Mouse (Mus musculus): Measurements from ENCODE around the gene Prrc2b. TPM values are rescaled to one million over a fixed set of nuclear protein-coding genes. Genes with fewer than 3 reads are reported as not detected.

Gene Prrc2b
- polyA plus RNA-seq, 1 experiment from 2014 or later: 44.8 TPM

GRCm38 (mm10) chr2:32216506-32216905, 65.6 kb downstream of the Prrc2b start:
- H3K4me1 ChIP-seq: no peaks in the 10 kb centered on the region
- peaks cover 100% of the 10 kb centered on the region for H3K36me3 ChIP-seq
- WGBS: 88% methylated on average over 10 of the region's 10 CpGs
- H3K4me3 ChIP-seq: no peak overlapping the region
- no peak for ATAC-seq (ENCODE audit: insufficient number of reproducible peaks, insufficient read depth, low FRiP score, low TSS enrichment, low read depth)
- no peak overlapping the region for H3K27ac ChIP-seq
- no peaks in the 10 kb centered on the region for H3K9me3 ChIP-seq
- no peak overlapping the region for H3K4me2 ChIP-seq
- no peak overlapping the region for H3K9ac ChIP-seq
- H3K27me3 ChIP-seq: no peaks in the 10 kb centered on the region

GRCm38 (mm10) chr2:32217656-32218055, 66.8 kb downstream of the Prrc2b start:
- no peaks in the 10 kb centered on the region for H3K27me3 ChIP-seq
- H3K9me3 ChIP-seq: no peaks in the 10 kb centered on the region
- no peak for ATAC-seq (ENCODE audit: insufficient number of reproducible peaks, insufficient read depth, low FRiP score, low TSS enrichment, low read depth)
- WGBS: 88% methylated on average over 8 of the region's 8 CpGs
- no peak overlapping the region for H3K9ac ChIP-seq
- peaks cover 100% of the 10 kb centered on the region for H3K36me3 ChIP-seq
- no peak overlapping the region for H3K4me2 ChIP-seq
- H3K27ac ChIP-seq: no peak overlapping the region
- H3K4me1 ChIP-seq: no peaks in the 10 kb centered on the region
- no peak overlapping the region for H3K4me3 ChIP-seq

- Histone ChIP-seq H3K36me3 (peaks cover 100% of the 10 kb centered on the region), H3K4me3 (no peak overlapping the region), H3K9me3 (no peaks in the 10 kb centered on the region), H3K27ac (no peak overlapping the region), H3K9ac (no peak overlapping the region), H3K4me2 (no peak overlapping the region), H3K4me1 (no peaks in the 10 kb centered on the region), H3K27me3 (no peaks in the 10 kb centered on the region)
- no peak for ATAC-seq (ENCODE audit: insufficient number of reproducible peaks, insufficient read depth, low FRiP score, low TSS enrichment, low read depth)
- 85% methylated on average over 5 of the region's 5 CpGs for WGBS
These were observed 67.2 kb downstream of the Prrc2b start for GRCm38 (mm10) chr2:32218113-32218512.

GRCm38 (mm10) chr2:32218541-32219334, 67.9 kb downstream of the Prrc2b start:
- H3K36me3 ChIP-seq: peaks cover 100% of the 10 kb centered on the region
- H3K27me3 ChIP-seq: no peaks in the 10 kb centered on the region
- no peak overlapping the region for H3K4me2 ChIP-seq
- H3K27ac ChIP-seq: no peak overlapping the region
- no peaks in the 10 kb centered on the region for H3K9me3 ChIP-seq
- WGBS: 90% methylated on average over 11 of the region's 11 CpGs
- no peak for ATAC-seq (ENCODE audit: insufficient number of reproducible peaks, insufficient read depth, low FRiP score, low TSS enrichment, low read depth)
- H3K9ac ChIP-seq: no peak overlapping the region
- H3K4me1 ChIP-seq: no peaks in the 10 kb centered on the region
- H3K4me3 ChIP-seq: no peak overlapping the region

- no peak overlapping the region for H3K27ac ChIP-seq
- no peak for ATAC-seq (ENCODE audit: insufficient number of reproducible peaks, insufficient read depth, low FRiP score, low TSS enrichment, low read depth)
- H3K36me3 ChIP-seq: peaks cover 100% of the 10 kb centered on the region
- H3K9ac ChIP-seq: no peak overlapping the region
- H3K4me1 ChIP-seq: no peaks in the 10 kb centered on the region
- H3K27me3 ChIP-seq: no peaks in the 10 kb centered on the region
- H3K4me3 ChIP-seq: no peak overlapping the region
- H3K9me3 ChIP-seq: no peaks in the 10 kb centered on the region
- no peak overlapping the region for H3K4me2 ChIP-seq
- 94% methylated on average over 14 of the region's 14 CpGs for WGBS
These were observed 68.6 kb downstream of the Prrc2b start for GRCm38 (mm10) chr2:32219501-32219900.

GRCm38 (mm10) chr2:32220021-32220420, 69.1 kb downstream of the Prrc2b start:
- H3K4me1 ChIP-seq: no peaks in the 10 kb centered on the region
- no peaks in the 10 kb centered on the region for H3K9me3 ChIP-seq
- H3K9ac ChIP-seq: no peak overlapping the region
- 92% methylated on average over 6 of the region's 6 CpGs for WGBS
- H3K36me3 ChIP-seq: peaks cover 100% of the 10 kb centered on the region
- no peaks in the 10 kb centered on the region for H3K27me3 ChIP-seq
- no peak for ATAC-seq (ENCODE audit: insufficient number of reproducible peaks, insufficient read depth, low FRiP score, low TSS enrichment, low read depth)
- no peak overlapping the region for H3K27ac ChIP-seq
- H3K4me3 ChIP-seq: no peak overlapping the region
- no peak overlapping the region for H3K4me2 ChIP-seq

GRCm38 (mm10) chr2:32220969-32221368, 70.1 kb downstream of the Prrc2b start:
- H3K4me3 ChIP-seq: no peak overlapping the region
- no peak overlapping the region for H3K27ac ChIP-seq
- H3K9ac ChIP-seq: no peak overlapping the region
- no peaks in the 10 kb centered on the region for H3K9me3 ChIP-seq
- WGBS: 95% methylated on average over 10 of the region's 10 CpGs
- no peaks in the 10 kb centered on the region for H3K27me3 ChIP-seq
- no peak for ATAC-seq (ENCODE audit: insufficient number of reproducible peaks, insufficient read depth, low FRiP score, low TSS enrichment, low read depth)
- H3K4me2 ChIP-seq: no peak overlapping the region
- H3K36me3 ChIP-seq: peaks cover 100% of the 10 kb centered on the region
- no peaks in the 10 kb centered on the region for H3K4me1 ChIP-seq

GRCm38 (mm10) chr2:32221577-32221976, 70.7 kb downstream of the Prrc2b start:
- Histone ChIP-seq H3K27me3 (no peaks in the 10 kb centered on the region), H3K9me3 (no peaks in the 10 kb centered on the region), H3K36me3 (peaks cover 100% of the 10 kb centered on the region), H3K4me1 (no peaks in the 10 kb centered on the region), H3K4me3 (no peak overlapping the region), H3K9ac (0 out of 2 replicates have a peak overlapping the region, but pooled peaks have one; percentile 3), H3K27ac (no peak overlapping the region), H3K4me2 (no peak overlapping the region)
- 92% methylated on average over 7 of the region's 7 CpGs for WGBS
- ATAC-seq (ENCODE audit: insufficient number of reproducible peaks, insufficient read depth, low FRiP score, low TSS enrichment, low read depth): no peak

GRCm38 (mm10) chr2:32222057-32222456, 71.2 kb downstream of the Prrc2b start:
- 87% methylated on average over 10 of the region's 10 CpGs for WGBS
- Histone ChIP-seq H3K4me2 (no peak overlapping the region), H3K4me3 (no peak overlapping the region), H3K27me3 (no peaks in the 10 kb centered on the region), H3K27ac (no peak overlapping the region), H3K9ac (0 out of 2 replicates have a peak overlapping the region, but pooled peaks have one; percentile 3), H3K36me3 (peaks cover 100% of the 10 kb centered on the region), H3K4me1 (no peaks in the 10 kb centered on the region), H3K9me3 (no peaks in the 10 kb centered on the region)
- ATAC-seq (ENCODE audit: insufficient number of reproducible peaks, insufficient read depth, low FRiP score, low TSS enrichment, low read depth): no peak

- peak overlapping the region; percentile 85 for H3K4me2 ChIP-seq
- H3K4me1 ChIP-seq: peaks cover 23% of the 10 kb centered on the region
- H3K27me3 ChIP-seq: no peaks in the 10 kb centered on the region
- 30% methylated on average over 7 of the region's 7 CpGs for WGBS
- H3K27ac ChIP-seq: peak overlapping the region; percentile 94
- peak overlapping the region; percentile 71 for H3K4me3 ChIP-seq
- H3K36me3 ChIP-seq: peaks cover 45% of the 10 kb centered on the region
- H3K9ac ChIP-seq: peak overlapping the region; percentile 80
- ATAC-seq (ENCODE audit: insufficient number of reproducible peaks, insufficient read depth, low FRiP score, low TSS enrichment, low read depth): no peak
- H3K9me3 ChIP-seq: no peaks in the 10 kb centered on the region
These were observed 84.6 kb downstream of the Prrc2b start for GRCm38 (mm10) chr2:32235433-32235832.

GRCm38 (mm10) chr2:32235886-32236759, 85.2 kb downstream of the Prrc2b start, which contains the start of gene Pomt1:
TSS of gene Pomt1 (plus strand) at chr2:32236590.
- Histone ChIP-seq H3K9ac (peak within 1 kb of the TSS; percentile 82), H3K36me3 (peaks cover 38% of the 10 kb centered on the region), H3K4me1 (peaks cover 23% of the 10 kb centered on the region), H3K4me2 (peak within 1 kb of the TSS; percentile 85), H3K27me3 (no peaks in the 10 kb centered on the region), H3K27ac (peak within 1 kb of the TSS; percentile 94), H3K4me3 (peak within 1 kb of the TSS; percentile 71), H3K9me3 (no peaks in the 10 kb centered on the region)
- WGBS: under 1% methylated on average over 54 of the region's 54 CpGs
- ATAC-seq (ENCODE audit: insufficient number of reproducible peaks, insufficient read depth, low FRiP score, low TSS enrichment, low read depth): peak; percentile 77

Measured in embryonic facial prominence, embryonic 13.5 days (tissue).